Mouse (Mus musculus): ENCODE measurements around the gene Gdf1.

Gene Gdf1

DNA sequence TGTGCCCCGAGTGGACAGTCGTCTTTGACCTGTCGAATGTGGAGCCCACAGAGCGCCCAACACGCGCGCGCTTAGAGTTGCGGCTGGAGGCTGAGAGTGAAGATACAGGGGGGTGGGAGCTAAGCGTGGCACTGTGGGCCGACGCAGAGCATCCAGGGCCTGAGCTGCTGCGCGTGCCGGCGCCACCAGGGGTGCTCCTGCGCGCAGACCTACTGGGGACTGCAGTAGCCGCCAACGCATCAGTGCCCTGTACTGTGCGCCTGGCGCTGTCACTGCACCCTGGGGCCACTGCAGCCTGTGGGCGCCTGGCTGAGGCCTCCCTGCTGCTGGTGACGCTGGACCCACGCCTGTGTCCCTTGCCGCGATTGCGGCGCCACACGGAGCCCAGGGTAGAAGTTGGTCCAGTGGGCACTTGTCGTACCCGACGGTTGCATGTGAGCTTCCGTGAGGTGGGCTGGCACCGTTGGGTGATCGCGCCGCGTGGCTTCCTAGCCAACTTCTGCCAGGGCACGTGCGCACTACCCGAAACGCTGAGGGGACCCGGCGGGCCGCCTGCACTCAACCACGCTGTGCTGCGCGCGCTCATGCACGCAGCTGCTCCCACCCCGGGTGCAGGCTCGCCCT is 1.2 kb downstream of the Gdf1 start:
- no peak for DNase-seq (ENCODE audit: low read depth)

DNA sequence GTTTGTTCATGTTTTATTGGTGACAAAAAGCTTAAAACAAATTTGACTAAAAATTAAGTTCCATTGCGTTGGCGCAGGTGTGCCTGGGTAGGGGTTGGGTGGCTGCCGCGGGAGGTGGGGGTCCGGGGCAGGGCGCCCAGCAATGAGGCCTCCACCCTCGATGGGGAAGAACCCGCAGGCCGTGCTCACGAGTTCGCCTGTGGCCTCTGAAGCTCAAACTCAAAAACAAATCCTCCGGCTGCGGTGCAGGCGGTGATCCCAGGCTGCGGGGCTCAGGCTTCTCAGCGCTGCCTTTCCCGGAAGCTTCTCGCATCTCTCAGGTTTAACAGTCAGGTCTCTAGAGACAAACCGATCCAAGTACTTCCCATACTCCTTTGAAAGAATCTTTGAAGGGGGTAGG is 1.9 kb downstream of the Gdf1 start:
- DNase-seq (ENCODE audit: low read depth), result no peak

DNA sequence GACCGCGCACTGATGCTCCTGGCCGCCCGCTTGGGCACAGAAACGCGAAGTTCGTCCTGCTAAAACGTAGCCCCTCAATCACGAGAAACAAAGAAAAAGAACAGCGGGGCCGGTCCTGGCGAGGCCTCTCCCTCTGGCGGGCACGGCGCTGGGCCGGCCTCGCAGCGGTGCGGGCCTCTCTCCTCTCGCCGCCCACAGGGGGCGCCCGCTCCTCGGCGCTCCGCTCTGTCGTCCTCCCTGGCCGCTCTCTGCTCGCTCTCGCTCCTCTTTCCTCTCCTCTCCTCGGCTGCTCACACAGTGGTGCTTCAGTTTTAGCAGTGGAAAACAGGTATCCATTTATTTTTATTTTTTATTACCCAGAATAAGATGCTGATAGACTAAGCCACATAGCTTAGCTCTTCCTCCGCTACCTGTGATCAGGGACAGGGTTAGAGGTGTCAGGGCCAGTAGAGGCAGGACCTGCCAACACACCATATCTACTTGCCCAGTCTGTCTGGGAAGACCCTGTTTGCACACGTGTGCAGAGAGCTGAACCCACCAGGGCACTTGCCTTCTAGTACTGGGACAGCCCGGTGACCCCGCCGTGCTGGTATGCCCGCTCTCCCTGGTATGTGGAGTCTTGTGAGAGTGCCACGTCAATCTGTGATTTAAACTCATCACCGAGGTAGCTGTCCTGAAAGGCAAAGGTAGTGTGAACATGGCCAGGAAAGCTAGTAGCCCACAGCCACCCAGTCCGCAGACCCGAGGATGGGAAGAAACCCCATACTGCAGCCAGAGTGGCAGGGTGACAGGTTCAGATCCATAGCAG is 2.7 kb downstream of the Gdf1 start:
- DNase-seq (ENCODE audit: low read depth), result no peak

DNA sequence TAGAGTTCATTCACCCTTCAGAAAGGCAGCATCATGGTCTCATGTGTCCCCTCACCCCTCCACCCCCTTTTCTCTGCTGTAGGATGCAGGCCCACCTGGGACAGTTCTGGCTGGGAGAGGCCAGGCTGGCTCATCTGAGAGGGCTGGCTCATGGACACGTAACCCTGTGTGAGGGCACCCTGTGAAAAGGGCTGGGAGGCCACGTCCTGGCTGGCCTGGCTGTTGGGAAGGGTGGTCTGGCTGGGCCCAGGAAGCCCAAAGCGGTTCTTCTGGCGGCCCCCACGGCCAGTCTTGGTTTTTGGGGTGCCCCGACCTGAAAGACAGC is 3.2 kb downstream of the Gdf1 start:
- DNase-seq (ENCODE audit: low read depth), result no peak

DNA sequence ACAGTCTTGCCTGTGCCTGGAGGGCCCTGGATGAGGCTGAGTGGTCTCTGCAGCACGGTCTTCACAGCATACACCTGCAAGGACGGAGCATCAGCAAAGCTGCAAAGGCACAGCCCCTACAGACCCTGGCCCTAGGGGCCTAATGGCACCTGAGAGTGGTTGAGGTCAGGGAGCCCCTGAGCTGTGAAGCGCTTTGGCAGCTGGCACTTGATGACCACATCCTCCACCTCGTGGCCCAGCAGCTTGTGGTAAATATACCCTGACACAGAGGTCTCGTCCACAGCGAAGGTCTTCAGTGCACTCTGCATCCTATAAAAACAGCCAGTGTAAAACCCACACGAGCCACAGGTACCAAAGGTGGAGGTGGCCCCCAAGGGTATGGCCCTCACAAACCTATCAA is 9.3 kb downstream of the Gdf1 start:
- no peak for DNase-seq (ENCODE audit: low read depth)

DNA sequence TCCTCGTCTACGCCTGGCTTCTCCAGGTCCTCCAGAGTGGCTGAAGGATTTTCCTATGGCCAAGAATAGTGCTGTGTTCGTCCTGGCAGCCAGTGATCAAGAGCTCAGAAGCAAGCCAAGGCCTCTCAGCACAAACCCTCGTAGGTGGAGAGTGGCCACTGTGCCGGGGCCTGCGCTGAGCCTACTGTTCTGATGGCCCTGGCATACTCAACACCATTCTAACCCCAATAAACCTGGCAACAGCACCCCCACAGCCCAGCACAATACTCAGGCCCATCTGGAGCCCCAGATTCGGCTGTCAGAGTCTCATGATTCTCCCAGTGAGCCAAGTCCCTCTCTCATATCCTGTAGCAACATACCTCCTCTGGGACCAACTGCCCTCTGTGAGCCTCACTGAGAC is 11.0 kb downstream of the Gdf1 start:
- no peak for DNase-seq (ENCODE audit: low read depth)

DNA sequence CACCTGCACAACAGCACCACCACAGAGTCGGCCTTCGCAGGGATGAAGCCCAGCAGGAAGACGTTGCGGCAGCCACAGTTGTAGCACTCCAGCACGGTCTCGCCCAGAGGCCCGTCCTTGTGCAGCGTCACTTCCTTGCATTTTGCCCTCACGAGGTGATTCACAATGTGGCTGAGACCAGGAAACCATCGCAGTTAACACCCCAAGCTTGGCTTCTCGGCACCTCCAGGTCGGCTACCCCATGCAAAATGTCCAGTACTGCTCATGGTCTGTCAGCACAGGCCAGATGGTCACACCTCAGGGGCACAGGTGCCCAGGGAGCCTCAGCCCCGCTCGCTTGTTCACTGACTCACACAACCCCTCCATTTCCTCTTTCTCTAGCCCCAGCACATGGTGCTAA is 12.4 kb downstream of the Gdf1 start:
- no peak for DNase-seq (ENCODE audit: low read depth)

DNA sequence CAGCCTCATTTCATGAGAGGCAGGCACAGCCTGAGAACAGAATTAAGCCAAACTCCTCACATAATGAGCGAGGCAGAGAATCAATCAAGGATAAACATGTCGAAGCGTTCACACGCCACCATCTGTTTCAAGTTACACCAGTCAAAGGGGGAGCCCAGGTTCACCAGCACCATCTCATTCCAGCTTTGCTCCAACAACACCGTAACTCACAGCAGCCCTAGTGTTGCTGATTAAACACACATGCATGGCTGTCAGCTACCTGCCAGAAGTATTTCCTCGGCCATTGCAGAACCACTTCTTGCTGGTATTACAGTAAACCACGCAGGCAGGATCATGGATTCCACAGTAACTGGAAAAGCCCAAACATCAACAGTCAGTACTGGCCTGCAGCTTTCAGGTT is 13.5 kb downstream of the Gdf1 start:
- DNase-seq (ENCODE audit: low read depth), result no peak

DNA sequence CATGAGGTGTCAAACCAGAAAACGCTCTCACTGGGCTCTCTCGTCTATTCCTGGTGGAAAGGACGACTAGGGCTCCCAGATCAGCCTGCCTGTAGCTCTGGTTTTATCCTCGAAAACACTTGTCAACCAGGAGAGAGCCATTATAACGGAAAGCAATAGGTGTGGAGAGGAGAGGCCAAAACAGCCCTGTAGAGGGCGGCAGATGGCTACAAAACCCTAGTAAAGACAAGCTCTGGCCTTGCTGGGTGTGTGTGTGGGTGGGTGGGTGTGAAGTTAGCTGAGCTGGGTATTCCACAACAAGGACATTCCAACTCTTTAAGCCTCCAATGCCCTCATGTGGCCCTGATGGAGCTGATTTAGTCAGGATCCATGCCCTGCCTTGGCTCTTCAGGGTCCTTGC is 14.1 kb downstream of the Gdf1 start:
- DNase-seq (ENCODE audit: low read depth), result peak; percentile 60

DNA sequence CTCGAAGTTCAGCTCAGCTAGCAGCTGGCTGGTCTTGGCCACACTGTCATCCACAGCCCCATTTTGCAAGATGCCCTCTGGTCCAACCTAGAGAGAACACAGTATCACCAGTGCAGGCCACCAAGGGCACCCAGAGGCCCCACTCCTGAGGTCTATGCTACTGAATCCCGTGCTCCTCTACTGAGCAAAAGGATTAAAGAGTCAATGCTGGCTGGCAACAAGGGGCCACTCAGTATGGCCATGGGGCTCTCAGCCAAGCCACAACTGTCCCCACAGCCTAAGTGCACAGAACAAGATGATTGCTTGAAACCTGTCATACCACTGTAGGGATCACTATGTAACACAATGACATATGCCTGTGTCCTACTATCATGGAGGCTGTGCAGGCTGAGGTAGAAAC is 14.7 kb downstream of the Gdf1 start:
- DNase-seq (ENCODE audit: low read depth), result no peak

DNA sequence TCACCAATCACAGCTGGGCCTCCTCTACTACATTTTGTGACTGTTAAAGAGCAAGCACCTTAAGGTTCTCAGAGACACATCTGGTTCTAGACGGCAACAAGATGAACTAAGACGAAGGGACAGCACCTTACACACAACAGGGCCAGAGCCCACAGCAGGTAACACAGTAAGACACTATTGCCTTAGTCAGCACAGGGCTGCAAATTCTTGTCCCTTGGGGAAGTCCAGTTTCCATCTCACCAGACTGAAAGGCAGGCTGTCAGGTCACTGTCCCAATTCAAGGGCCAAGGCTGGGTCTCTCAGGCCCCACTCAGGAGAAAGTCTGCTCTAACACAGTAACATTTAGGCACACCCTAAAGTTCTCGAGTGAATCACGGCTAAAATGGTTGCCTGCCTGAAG is 17.8 kb downstream of the Gdf1 start:
- DNase-seq (ENCODE audit: low read depth), result no peak

DNA sequence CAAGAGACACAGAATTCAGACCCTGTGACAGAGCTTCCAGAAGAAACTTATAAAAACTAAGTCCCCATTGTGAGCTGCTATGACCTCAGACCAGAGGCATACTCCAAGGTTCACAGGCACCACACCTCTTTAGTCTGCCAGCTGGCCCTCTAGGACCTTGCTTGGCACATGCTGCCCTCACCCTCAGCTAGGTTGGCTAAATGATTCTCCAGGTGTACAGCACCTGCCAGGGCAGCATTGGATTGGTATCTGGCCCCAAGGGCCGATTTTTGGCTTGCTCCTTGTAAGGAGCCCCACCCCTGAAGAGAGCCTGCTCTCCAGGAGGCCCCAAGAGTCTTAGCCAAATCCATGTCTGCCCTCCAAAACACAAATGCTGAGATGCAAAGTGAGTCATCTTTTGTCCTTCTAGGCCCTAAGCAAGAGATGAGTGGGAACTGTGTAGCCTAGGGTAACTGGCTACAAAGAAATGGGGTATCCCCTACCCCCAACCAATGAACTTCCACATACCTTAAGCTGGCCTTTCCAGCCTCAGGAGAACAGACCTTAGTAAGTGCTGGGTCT is 18.3 kb downstream of the Gdf1 start:
- no peak for DNase-seq (ENCODE audit: low read depth)

DNA sequence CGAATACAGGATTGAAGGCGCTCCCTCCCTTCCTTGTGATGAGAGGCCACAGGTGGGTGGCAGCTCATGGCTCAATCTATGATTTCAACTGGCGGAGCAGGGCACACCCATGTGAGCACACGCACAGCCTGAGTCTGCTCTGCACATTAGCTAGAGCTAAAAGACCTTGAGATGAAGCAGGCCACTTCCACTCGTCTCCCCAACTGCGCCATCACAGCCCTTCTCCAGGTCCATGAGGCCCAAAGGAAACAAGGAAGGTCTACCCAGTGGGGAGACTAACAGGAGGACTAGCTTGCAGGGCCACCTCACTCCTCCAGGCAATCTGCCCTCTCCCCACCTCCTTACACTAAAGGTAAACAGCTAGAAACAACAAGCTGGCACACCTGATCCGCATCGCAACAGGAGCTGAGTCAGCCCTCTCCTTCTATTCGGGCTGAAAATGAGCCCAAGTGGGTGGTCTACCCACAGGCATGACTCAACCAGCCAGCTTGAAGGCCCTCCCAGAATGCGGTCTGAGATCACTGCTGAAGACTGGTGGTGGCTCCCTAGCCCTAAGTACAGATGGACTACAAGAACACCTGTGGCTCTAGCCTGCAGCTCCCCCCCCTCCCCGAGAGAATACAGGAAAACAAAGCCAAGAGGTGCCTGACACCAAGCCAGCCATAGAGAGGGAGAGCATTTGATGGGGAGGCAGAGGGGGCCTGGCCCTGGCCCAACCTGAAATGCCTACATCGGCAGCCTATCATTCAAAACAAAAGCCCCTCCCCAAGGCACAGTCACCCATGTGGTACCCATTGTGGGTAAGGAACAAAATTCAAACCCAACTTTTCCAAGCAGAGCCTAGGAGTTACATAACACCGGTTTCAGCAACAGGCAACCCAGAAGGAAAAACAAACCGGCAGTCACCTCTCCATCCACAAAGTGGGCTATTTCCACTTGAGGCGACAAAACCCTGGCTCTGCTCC is 21.7 kb downstream of the Gdf1 start:
- DNase-seq (ENCODE audit: low read depth), result peak; percentile 51

DNA sequence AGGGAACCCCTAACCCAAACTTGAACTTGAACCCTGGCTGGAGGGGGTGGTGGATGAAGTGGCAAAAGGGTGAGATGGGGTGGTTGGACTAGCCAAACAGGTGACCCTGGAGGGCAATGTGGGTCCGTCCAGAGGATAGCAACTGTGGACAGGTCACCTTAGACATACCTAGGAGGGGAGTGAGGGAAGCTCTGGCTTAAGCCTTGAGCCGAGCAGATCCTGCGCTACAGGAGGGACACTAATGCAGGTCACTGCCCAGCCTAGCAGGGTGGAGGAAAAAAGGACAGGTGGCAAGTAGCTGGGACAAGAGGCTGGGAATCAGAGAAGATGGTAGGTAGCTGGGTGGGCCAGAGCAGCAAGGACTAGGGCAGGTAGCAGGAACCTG is 22.4 kb downstream of the Gdf1 start:
- DNase-seq (ENCODE audit: low read depth), result no peak

DNA sequence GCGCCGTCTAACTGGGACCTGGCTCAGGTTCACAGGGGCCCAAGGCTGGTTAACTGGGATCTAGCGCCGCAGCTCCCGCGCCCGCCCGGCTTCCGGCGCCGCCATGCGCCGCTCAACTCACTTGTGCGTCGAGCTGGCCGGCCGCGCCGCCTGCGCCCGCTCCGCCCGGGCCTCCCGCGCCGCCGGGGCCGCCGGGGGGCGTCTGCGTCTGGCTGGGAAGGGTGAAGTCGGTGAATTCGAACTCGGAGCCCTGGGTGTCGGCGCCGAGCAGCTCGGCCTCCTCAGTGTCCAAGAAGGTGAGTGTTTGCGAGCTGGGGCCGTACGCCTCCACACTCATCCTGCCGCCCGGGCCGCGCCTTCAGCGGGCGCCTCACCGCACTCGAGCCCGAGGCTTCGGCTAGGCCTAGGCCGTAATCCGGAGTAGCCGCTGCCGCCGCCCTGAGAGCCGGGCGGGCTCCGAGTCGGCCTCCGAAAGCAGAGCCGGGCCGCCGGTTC is 23.1 kb downstream of the Gdf1 start:
- peak; percentile 71 for DNase-seq (ENCODE audit: low read depth)

DNA sequence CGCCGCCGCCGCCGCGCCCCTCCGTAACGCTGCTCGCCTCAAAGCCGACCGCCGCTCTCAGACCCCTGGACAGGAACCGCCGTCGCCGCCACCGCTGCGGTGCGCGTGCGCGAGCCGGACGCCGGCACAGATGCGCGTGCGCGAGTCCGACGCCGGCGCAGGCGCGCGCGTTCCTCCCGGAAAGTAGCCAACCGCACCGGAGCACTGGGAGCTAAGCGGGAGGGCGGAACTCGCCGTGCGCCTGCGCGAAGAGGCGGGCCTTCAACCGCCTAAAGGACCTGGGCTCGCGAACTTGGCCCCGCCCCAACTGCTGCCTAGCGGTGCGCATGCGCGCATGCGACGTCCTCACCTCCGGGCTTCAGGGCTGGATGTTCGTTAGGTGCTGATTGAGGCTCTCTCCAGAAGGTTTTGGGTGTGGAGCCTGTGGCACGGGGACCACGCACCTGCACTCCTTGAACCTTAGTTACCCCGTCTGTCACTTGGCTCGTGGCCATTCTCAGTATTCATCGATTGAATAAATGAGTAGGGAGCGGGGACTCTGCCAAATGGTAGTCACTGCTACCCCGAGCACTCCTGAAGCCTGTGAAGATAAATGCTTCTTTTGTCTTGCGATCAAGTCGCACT is 23.7 kb downstream of the Gdf1 start, which contains the start of gene Upf1:
Gene Upf1 (minus strand): TSS at position 85 of the 624 bp plus-strand sequence.
- DNase-seq (ENCODE audit: low read depth), result peak; percentile 100

DNA sequence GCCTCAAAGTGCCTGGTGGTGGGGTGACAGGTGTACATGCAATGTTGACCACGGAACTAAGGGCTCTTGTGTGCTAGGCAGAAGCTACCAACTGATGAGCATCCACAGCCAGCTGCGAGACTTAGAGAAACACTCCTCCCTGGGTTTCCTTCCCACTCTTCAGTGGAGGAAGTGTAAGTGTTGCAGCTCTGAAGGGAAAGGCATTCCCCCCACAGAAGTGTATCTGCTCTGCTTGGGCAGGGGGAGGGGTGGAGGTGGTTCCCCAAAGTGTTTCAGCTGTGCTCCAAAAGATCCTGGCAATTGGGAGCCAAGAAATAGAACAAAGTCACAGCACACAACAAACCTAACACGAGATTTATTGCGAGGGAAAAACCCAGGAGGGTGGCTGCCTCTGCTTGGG is 24.4 kb downstream of the Gdf1 start:
- no peak for DNase-seq (ENCODE audit: low read depth)

DNA sequence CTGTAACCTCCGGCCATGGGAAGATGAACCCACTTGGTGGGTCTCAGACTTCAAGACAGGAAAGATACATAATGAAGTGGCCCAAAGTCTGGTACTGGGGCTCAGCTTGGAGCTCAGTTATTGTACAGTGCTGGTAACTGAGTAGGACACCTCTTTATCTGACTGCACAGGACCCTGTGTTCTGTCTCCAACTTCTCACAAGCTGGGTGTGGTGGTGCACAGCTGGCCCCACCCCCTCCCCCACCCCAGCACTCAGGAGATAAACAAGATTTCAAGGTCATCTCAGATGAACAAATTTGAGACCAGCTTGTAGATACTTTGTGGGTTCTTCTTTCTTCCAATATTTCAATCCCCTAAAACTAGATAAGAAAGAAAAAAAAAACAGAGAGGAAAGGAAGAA is 26.5 kb downstream of the Gdf1 start:
- DNase-seq (ENCODE audit: low read depth), result no peak

DNA sequence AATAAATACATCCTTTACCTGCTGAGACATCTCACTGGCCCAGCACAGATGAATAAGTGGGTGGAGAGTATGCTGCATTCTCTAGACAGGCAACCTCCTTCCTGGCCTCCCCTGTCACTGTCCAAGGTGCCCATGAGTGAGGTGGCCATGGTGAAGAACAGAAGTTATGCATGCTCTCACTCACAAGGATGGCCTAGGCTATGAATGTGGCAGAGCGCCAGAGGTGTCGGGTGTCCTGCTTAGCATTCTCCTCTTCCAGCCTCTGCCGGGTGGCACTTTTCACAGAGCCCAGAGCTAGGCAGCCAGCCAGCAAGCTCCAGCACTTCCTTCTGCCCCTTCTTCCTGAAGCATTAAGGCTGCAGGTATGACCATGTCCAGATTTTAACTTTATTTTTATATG is 29.8 kb downstream of the Gdf1 start:
- DNase-seq (ENCODE audit: low read depth), result no peak

DNA sequence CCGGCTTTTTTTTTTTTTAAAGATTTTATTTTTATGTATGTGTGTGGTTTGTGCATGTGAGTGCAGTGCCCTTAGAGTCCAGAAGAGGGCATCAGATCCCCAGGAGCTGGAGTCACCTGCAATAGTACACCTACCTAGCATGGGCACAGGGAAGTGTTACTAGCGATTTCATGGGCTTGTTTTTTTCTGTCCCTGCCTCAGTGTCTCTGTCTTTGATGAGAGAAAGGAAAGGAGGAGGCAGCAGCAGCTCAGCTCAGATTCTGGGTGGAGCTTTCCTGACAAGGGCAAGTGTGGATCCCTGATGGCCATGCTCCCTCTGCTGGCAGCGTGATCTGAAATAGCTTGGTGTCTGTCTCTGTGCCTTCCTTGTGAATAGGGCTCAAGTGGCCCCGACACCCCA is 31.2 kb downstream of the Gdf1 start:
- DNase-seq (ENCODE audit: low read depth), result peak; percentile 68

DNA sequence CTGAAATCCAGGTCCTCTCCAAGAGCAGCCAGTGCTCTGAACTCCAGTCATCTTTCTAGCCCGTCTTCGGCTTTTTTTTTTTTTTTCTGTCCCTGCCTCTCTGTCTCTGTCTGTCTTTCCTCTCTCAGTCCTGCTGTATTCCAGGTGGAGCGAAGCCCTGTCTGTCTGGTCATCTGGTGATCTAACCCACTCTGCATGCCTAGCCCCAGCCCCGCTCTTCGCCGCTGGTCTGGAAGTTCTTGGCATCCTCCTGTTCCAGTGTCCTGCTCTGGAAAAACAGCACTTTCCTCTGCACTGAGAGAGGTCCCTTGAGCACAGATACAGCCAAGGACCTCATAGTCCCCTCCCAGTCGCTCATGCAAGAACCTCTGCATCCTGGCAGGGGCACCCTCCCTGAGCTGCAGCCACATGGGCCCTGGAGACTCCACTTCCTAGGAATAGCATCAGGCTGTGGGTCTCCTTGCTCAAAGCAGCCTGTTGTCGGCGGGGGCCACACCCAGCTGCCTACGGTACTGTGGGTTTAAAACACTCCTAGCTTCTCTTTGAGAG is 31.9 kb downstream of the Gdf1 start:
- DNase-seq (ENCODE audit: low read depth), result no peak

DNA sequence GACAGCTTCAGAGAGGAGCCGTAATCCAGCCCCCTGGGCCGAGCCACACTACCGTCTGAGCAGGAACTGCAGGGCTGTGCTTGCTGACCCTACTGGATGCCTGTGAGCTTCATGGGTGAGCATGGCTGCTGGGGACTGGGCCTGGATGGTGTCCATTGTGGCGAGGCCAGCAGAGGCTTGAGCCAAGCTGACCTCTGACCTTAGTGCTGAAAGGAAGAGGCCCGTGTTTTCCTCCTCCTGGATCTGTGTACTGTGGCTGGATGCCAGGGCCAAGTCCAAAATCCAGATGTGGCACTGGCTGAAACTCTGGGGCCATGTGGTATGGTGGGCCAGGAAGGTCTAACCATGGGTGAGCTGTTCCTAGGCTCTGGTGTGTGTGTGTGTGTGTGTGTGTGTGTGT is 34.4 kb downstream of the Gdf1 start:
- no peak for DNase-seq (ENCODE audit: low read depth)
